Mouse (Mus musculus): ENCODE results near the gene Slc9c1. TPM values are rescaled to one million over a fixed set of nuclear protein-coding genes. Genes with fewer than 3 reads are reported as not detected.

The Slc9c1 gene
- polyA plus RNA-seq, 1 experiment from 2014 or later: not detected

- no peak overlapping the region for H3K4me2 ChIP-seq (ENCODE audit: low read length)
- WGBS: 67% methylated on average over 3 of the region's 3 CpGs
- no peak for ATAC-seq
- no peak overlapping the region for H3K27ac ChIP-seq (ENCODE audit: low read length)
- no peaks in the 10 kb centered on the region for H3K9me3 ChIP-seq (ENCODE audit: control insufficient read depth, low read length)
- H3K27me3 ChIP-seq (replicated peaks; ENCODE audit: control insufficient read depth, insufficient read depth, low read length): no peaks in the 10 kb centered on the region
- H3K9ac ChIP-seq (replicated peaks; ENCODE audit: low read depth, low read length): no peak overlapping the region
- no peaks in the 10 kb centered on the region for H3K36me3 ChIP-seq (ENCODE audit: control insufficient read depth, insufficient read depth)
- no peaks in the 10 kb centered on the region for H3K4me1 ChIP-seq (replicated peaks; ENCODE audit: control insufficient read depth, insufficient read depth, low read length)
- H3K4me3 ChIP-seq (replicated peaks; ENCODE audit: low read length): no peak overlapping the region
These were observed 26.6 kb downstream of the Slc9c1 start for GRCm38 (mm10) chr16:45561747-45562146.

DNA sequence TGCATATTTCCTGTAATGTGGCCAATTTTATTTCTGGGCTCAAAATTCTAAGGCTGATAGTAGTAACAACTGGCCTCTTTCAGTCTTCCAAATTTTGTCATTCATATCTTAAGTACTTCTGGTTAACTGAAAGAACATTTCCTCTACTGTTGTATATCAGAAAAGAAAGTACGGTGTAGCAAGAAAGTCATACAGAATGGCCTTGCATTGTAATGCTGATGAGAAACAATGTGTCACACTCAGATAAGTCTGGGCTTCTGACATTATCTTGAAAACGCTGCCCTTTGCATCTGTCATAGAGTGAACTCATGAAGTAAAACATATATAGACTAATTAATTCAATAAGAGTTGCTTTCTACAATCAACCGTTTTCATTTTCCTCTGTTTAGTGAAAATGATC, 37.2 kb downstream of the Slc9c1 start:
- H3K27ac ChIP-seq (ENCODE audit: low read length): no peak overlapping the region
- ATAC-seq: no peak
- H3K4me3 ChIP-seq (replicated peaks; ENCODE audit: low read length): no peak overlapping the region
- no peaks in the 10 kb centered on the region for H3K27me3 ChIP-seq (replicated peaks; ENCODE audit: control insufficient read depth, insufficient read depth, low read length)
- no peaks in the 10 kb centered on the region for H3K4me1 ChIP-seq (replicated peaks; ENCODE audit: control insufficient read depth, insufficient read depth, low read length)
- no peak overlapping the region for H3K4me2 ChIP-seq (ENCODE audit: low read length)
- WGBS: 88% methylated on average over 3 of the region's 3 CpGs
- H3K9me3 ChIP-seq (ENCODE audit: control insufficient read depth, low read length): no peaks in the 10 kb centered on the region
- no peak overlapping the region for H3K9ac ChIP-seq (replicated peaks; ENCODE audit: low read depth, low read length)
- no peaks in the 10 kb centered on the region for H3K36me3 ChIP-seq (ENCODE audit: control insufficient read depth, insufficient read depth)

DNA sequence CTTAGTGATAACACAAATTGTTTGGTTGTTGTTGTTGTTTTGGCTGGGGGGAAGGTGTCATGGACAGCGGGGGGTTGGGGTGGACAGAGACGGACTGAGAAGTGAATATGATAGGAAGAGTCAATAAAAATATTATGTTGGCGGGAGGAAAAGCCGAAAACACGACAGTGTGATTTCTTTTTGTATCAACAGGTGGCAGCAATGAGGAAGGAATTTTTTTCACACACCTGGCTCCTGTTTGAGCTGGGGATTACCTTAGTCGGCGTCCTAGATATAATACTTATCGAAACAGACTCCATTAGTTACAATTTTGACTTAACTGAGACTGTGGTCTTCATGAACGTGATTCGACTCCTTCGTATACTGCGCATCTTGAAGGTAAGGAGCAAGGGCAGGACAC, 44.8 kb downstream of the Slc9c1 start:
- Histone ChIP-seq H3K4me3 (replicated peaks; ENCODE audit: low read length) (no peak overlapping the region), H3K27ac (ENCODE audit: low read length) (no peak overlapping the region), H3K9me3 (ENCODE audit: control insufficient read depth, low read length) (no peaks in the 10 kb centered on the region), H3K27me3 (replicated peaks; ENCODE audit: control insufficient read depth, insufficient read depth, low read length) (no peaks in the 10 kb centered on the region), H3K9ac (replicated peaks; ENCODE audit: low read depth, low read length) (no peak overlapping the region), H3K4me2 (ENCODE audit: low read length) (no peak overlapping the region), H3K4me1 (replicated peaks; ENCODE audit: control insufficient read depth, insufficient read depth, low read length) (no peaks in the 10 kb centered on the region), H3K36me3 (ENCODE audit: control insufficient read depth, insufficient read depth) (no peaks in the 10 kb centered on the region)
- ATAC-seq: no peak
- WGBS: 65% methylated on average over 12 of the region's 12 CpGs

GRCm38 (mm10) chr16:45582512-45582911, 47.4 kb downstream of the Slc9c1 start:
- no peaks in the 10 kb centered on the region for H3K36me3 ChIP-seq (ENCODE audit: control insufficient read depth, insufficient read depth)
- no peaks in the 10 kb centered on the region for H3K9me3 ChIP-seq (ENCODE audit: control insufficient read depth, low read length)
- 31% methylated on average over 2 of the region's 2 CpGs for WGBS
- no peak for ATAC-seq
- no peak overlapping the region for H3K27ac ChIP-seq (ENCODE audit: low read length)
- H3K4me2 ChIP-seq (ENCODE audit: low read length): no peak overlapping the region
- no peak overlapping the region for H3K4me3 ChIP-seq (replicated peaks; ENCODE audit: low read length)
- H3K4me1 ChIP-seq (replicated peaks; ENCODE audit: control insufficient read depth, insufficient read depth, low read length): no peaks in the 10 kb centered on the region
- no peaks in the 10 kb centered on the region for H3K27me3 ChIP-seq (replicated peaks; ENCODE audit: control insufficient read depth, insufficient read depth, low read length)
- H3K9ac ChIP-seq (replicated peaks; ENCODE audit: low read depth, low read length): no peak overlapping the region

DNA sequence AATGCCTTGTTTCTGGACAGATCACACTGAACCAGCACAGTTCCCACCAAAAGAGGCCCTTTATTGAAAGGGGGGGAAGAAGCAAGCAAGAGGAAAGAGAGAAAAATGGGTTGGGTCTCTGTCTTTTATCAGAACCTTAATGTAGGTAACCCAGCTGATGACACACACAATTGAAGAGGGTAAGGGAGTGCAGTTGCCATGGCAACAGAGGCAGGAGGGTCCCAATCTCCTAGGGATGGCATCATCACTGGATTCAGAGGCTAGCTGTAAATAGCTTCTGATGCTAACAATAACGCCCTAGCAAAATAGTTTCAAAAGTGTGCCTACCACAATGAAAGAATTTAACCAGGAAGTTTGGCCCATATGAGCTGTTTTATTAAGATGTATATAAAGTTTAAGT, 58.5 kb downstream of the Slc9c1 start:
- H3K4me2 ChIP-seq (ENCODE audit: low read length): no peak overlapping the region
- no peaks in the 10 kb centered on the region for H3K27me3 ChIP-seq (replicated peaks; ENCODE audit: control insufficient read depth, insufficient read depth, low read length)
- no peaks in the 10 kb centered on the region for H3K4me1 ChIP-seq (replicated peaks; ENCODE audit: control insufficient read depth, insufficient read depth, low read length)
- ATAC-seq: no peak
- no peak overlapping the region for H3K9ac ChIP-seq (replicated peaks; ENCODE audit: low read depth, low read length)
- H3K27ac ChIP-seq (ENCODE audit: low read length): no peak overlapping the region
- no peaks in the 10 kb centered on the region for H3K36me3 ChIP-seq (ENCODE audit: control insufficient read depth, insufficient read depth)
- H3K9me3 ChIP-seq (ENCODE audit: control insufficient read depth, low read length): no peaks in the 10 kb centered on the region
- WGBS: 36% methylated on average over 1 of the region's 1 CpGs
- H3K4me3 ChIP-seq (replicated peaks; ENCODE audit: low read length): no peak overlapping the region

- ATAC-seq: no peak
- Histone ChIP-seq H3K9me3 (ENCODE audit: control insufficient read depth, low read length) (no peaks in the 10 kb centered on the region), H3K4me2 (ENCODE audit: low read length) (no peak overlapping the region), H3K9ac (replicated peaks; ENCODE audit: low read depth, low read length) (no peak overlapping the region), H3K4me3 (replicated peaks; ENCODE audit: low read length) (no peak overlapping the region), H3K27me3 (replicated peaks; ENCODE audit: control insufficient read depth, insufficient read depth, low read length) (no peaks in the 10 kb centered on the region), H3K4me1 (replicated peaks; ENCODE audit: control insufficient read depth, insufficient read depth, low read length) (no peaks in the 10 kb centered on the region), H3K27ac (ENCODE audit: low read length) (no peak overlapping the region), H3K36me3 (ENCODE audit: control insufficient read depth, insufficient read depth) (no peaks in the 10 kb centered on the region)
These were observed 60.4 kb downstream of the Slc9c1 start for GRCm38 (mm10) chr16:45595494-45595893.

DNA sequence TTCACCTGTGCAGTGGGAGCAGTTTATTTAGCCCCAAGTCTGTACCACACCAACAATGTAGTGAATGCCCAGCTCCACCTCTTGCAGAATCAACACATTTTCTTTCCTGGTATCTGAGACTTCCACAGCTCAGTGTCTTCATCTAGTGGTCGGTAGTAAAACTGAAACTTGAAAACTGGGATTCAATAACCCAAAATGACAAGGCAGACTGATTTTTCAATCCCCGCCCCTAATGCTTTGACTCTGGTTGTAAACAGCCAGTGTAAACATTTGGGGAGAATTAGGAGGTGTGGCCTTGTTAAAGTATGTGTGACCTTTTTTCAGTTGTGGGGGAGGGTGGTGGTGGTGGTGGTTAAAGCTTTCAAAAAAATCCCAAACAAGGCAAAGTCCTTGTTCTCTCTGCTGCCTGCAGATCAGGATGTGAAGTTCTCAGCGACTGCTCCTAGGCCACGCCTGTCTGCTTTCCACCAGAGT, 73.4 kb downstream of the Slc9c1 start:
- Histone ChIP-seq H3K4me1 (replicated peaks; ENCODE audit: control insufficient read depth, insufficient read depth, low read length) (no peaks in the 10 kb centered on the region), H3K9ac (replicated peaks; ENCODE audit: low read depth, low read length) (no peak overlapping the region), H3K9me3 (ENCODE audit: control insufficient read depth, low read length) (no peaks in the 10 kb centered on the region), H3K27me3 (replicated peaks; ENCODE audit: control insufficient read depth, insufficient read depth, low read length) (no peaks in the 10 kb centered on the region), H3K27ac (ENCODE audit: low read length) (no peak overlapping the region), H3K4me3 (replicated peaks; ENCODE audit: low read length) (no peak overlapping the region), H3K36me3 (ENCODE audit: control insufficient read depth, insufficient read depth) (no peaks in the 10 kb centered on the region), H3K4me2 (ENCODE audit: low read length) (no peak overlapping the region)
- no peak for ATAC-seq
- 62% methylated on average over 4 of the region's 4 CpGs for WGBS

DNA sequence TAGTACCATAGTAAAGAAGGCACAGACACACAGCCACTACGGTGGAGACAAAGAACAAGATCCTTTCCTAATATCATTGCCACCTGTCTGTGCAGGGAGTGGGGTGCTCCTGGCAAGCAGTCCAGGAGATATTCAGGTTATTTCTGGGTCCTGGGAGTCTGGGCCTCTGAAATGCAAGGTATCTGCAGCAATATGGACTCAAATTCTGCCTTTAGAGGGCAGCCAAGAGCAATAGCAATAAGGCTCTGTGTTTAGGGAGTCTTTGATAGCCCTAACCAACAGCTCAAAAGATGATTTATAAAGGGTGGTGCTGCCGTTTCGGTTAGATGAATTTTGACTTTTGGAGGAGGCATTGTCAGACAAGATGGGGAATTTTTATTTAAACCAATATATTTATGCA, 74.2 kb downstream of the Slc9c1 start:
- 86% methylated on average over 3 of the region's 3 CpGs for WGBS
- no peak for ATAC-seq
- H3K27ac ChIP-seq (ENCODE audit: low read length): no peak overlapping the region
- H3K4me1 ChIP-seq (replicated peaks; ENCODE audit: control insufficient read depth, insufficient read depth, low read length): no peaks in the 10 kb centered on the region
- no peaks in the 10 kb centered on the region for H3K36me3 ChIP-seq (ENCODE audit: control insufficient read depth, insufficient read depth)
- no peak overlapping the region for H3K4me2 ChIP-seq (ENCODE audit: low read length)
- no peaks in the 10 kb centered on the region for H3K9me3 ChIP-seq (ENCODE audit: control insufficient read depth, low read length)
- H3K27me3 ChIP-seq (replicated peaks; ENCODE audit: control insufficient read depth, insufficient read depth, low read length): no peaks in the 10 kb centered on the region
- H3K4me3 ChIP-seq (replicated peaks; ENCODE audit: low read length): no peak overlapping the region
- H3K9ac ChIP-seq (replicated peaks; ENCODE audit: low read depth, low read length): no peak overlapping the region

- no peaks in the 10 kb centered on the region for H3K27me3 ChIP-seq (replicated peaks; ENCODE audit: control insufficient read depth, insufficient read depth, low read length)
- 83% methylated on average over 4 of the region's 4 CpGs for WGBS
- no peaks in the 10 kb centered on the region for H3K36me3 ChIP-seq (ENCODE audit: control insufficient read depth, insufficient read depth)
- H3K4me1 ChIP-seq (replicated peaks; ENCODE audit: control insufficient read depth, insufficient read depth, low read length): no peaks in the 10 kb centered on the region
- no peak within 1 kb of the TSS for H3K4me2 ChIP-seq (ENCODE audit: low read length)
- no peak within 1 kb of the TSS for H3K9ac ChIP-seq (replicated peaks; ENCODE audit: low read depth, low read length)
- no peak within 1 kb of the TSS for H3K4me3 ChIP-seq (replicated peaks; ENCODE audit: low read length)
- no peak for ATAC-seq
- no peaks in the 10 kb centered on the region for H3K9me3 ChIP-seq (ENCODE audit: control insufficient read depth, low read length)
- no peak within 1 kb of the TSS for H3K27ac ChIP-seq (ENCODE audit: low read length)
These were observed 75.2 kb downstream of the Slc9c1 start, which contains the start of gene Gcsam for GRCm38 (mm10) chr16:45610267-45610666. Gene Gcsam (plus strand): TSS chr16:45610380.

DNA sequence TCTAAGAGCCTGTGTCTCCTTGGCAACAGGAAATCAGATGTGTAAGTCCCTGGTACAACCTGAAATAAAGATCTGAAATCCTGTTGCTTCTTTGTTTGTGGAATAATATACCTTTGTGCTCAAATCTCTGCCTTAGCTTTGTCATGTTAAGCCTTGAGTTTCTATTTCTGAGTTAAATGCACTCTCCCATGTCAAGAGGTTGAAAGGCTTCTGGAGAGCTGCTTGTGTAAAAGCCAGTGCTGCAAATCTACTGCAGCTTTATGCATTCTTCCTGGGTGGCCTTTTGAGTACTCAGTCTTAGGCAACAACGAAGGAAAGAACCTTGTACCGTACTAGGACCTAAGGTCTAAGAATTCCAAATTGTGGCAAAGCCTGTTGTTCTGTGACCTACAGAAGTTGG, 78.1 kb downstream of the Slc9c1 start:
- H3K27me3 ChIP-seq (replicated peaks; ENCODE audit: control insufficient read depth, insufficient read depth, low read length): no peaks in the 10 kb centered on the region
- WGBS: 32% methylated on average over 2 of the region's 2 CpGs
- no peak overlapping the region for H3K9ac ChIP-seq (replicated peaks; ENCODE audit: low read depth, low read length)
- no peaks in the 10 kb centered on the region for H3K4me1 ChIP-seq (replicated peaks; ENCODE audit: control insufficient read depth, insufficient read depth, low read length)
- H3K36me3 ChIP-seq (ENCODE audit: control insufficient read depth, insufficient read depth): no peaks in the 10 kb centered on the region
- no peak overlapping the region for H3K27ac ChIP-seq (ENCODE audit: low read length)
- H3K4me3 ChIP-seq (replicated peaks; ENCODE audit: low read length): no peak overlapping the region
- ATAC-seq: no peak
- no peaks in the 10 kb centered on the region for H3K9me3 ChIP-seq (ENCODE audit: control insufficient read depth, low read length)
- H3K4me2 ChIP-seq (ENCODE audit: low read length): no peak overlapping the region
